Mouse (Mus musculus) cerebellum, adult 2 months (tissue): ENCODE data around the gene Cnbp.

ENCODE experiments used
- CTCF ChIP-seq: fragments of 200-500 bp; IDR thresholded peaks from 2 replicates; pipeline ENCODE4 v1.5.1; 2011; ENCODE audit warnings: low read depth, mild to moderate bottlenecking, control low read depth, low read length, moderate library complexity, borderline replicate concordance; ENCODE audit not compliant: insufficient read depth
- POLR2A ChIP-seq: fragments of 200-500 bp; IDR thresholded peaks from 2 replicates; pipeline ENCODE4 v1.6.1; 2011; ENCODE audit warnings: low read length, control low read depth, borderline replicate concordance; ENCODE audit not compliant: insufficient read depth

DNA sequence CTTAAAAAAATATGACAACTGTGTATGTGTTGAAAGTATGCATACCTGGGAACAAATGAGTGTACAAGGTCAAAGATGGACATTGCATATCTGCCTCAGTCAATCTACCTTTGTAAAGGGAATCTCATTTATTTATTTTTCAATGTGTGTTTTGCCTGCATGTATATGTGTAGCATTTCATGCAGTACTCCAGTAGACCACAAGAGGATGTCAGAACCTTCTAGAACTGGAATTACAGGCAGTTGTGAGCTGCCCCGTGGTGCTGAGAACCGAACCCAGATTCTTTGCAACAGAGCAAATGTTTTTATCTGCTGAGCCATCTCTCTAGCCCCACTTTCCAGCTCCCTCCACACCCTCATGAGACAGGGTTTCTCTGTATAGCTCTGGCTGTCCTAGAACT is 23.1 kb upstream of the Cnbp start:
- no peak for TF ChIP-seq CTCF
- no peak for TF ChIP-seq POLR2A
